Mouse (Mus musculus) forelimb bud, embryonic 11.5 days (tissue): ENCODE measurements at regions not wholly inside any gene's neighbourhood (a gene's known extent, or its start where the extent isn't known, plus 50 kb on each side); places are given as distances from the start of the nearest gene placed in this dataset.
"Not testable (repeated sequence)": the region's sequence is repeated elsewhere in the genome, so short reads cannot be mapped to it uniquely, and the experiment has no call there.

Experiments used
- DNase-seq: peaks from one replicate; pipeline ENCODE4 v3.0.0-alpha.2; 2012; ENCODE audit warnings: low read depth, low spot score

DNA sequence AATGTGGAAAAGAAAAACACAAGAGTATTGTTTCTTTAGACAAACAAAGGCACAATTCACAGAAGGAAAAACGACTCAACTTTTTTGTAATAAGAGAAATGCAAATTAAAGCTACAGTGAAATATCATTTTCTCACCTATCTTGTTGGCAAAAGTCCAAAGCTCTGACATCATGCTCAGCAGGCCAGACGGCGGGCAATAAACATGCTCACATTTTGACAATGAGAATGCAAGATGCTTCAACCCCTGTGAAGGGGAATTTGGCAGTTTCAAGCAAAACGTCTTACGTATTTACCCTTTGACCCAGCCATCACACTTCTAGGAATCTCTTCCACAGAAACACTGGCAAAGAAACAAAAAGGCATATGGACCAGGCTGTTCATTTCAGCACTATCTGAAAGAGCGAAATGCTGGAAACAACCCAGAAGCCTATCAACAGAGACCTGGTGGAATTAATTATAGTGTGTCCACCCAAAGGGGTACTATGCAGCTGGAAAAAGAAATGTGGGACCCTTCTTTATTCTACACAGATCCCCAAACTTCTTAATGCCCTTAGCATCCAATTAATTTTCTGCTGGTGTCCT is 203.4 kb upstream of the 2610301B20Rik start:
- no peak for DNase-seq

DNA sequence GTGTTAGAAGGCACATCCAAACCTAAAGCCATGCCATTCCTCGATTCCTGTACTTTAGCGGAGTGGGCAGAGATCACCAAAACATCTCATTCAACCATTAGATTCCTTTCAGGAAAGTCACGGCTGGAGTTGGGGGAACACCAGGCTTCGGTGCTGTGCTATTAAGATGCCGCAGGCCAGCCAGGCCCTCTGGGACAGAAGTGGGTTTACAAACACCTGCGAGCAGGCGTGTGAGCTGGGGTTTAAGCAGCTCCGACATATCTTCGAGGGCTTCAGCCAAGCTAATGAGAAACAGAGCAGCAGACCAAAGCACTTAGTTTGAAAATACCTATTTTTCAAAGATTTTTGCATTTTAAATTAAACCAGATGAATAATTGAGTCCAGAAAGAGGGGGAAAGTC is 183.2 kb upstream of the 2610301B20Rik start:
- peak; percentile 64 for DNase-seq

DNA sequence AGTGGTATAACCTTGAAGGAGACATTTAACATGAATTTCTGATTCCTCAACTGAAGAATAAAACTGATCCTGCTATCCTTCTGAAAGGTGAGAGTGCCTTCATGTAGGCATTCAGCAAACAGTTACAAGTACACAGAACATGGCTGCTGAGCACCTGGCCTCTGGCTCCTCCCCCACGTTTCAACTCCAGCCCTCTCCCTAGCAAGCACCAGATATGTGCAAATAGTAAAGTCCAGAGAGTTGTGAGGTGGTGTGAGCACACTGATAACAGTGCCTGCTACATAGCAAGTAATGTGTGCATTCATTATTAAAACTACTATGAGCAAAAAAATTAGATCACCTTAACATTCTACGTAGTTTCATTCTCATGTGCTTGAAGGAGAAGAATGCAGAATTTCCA is 181.4 kb upstream of the 2610301B20Rik start:
- no peak for DNase-seq

DNA sequence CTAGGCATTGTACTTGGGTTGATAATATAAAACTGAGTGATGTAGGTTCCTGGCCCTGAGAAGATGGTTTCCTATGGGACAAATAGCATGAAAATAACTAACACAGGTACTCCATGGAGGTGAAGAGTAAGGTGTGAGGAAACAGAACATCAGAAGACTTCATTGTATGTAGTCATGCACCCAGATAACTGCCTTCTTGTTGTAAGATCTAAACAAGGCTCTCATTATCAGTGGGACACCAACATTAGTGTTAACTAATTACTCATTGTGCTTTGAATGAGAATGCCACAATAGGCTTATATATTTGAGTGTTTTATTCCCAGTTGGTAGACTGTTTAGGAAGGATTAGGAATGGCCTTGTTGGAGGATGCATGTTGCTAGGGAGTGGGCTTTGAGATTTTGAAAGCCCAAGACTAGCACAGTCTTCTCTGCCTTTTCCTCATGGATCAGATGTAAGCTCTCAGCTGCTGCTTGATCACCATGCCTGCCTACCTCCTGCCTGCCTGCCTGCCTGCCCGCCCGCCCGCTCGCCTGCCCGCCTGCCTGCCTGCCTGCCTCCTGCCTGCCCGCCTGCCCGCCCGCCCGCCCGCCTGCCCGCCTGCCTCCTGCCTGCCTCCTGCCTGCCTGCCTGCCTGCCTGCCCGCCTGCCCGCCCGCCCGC is 180.7 kb upstream of the 2610301B20Rik start:
- DNase-seq = no peak

DNA sequence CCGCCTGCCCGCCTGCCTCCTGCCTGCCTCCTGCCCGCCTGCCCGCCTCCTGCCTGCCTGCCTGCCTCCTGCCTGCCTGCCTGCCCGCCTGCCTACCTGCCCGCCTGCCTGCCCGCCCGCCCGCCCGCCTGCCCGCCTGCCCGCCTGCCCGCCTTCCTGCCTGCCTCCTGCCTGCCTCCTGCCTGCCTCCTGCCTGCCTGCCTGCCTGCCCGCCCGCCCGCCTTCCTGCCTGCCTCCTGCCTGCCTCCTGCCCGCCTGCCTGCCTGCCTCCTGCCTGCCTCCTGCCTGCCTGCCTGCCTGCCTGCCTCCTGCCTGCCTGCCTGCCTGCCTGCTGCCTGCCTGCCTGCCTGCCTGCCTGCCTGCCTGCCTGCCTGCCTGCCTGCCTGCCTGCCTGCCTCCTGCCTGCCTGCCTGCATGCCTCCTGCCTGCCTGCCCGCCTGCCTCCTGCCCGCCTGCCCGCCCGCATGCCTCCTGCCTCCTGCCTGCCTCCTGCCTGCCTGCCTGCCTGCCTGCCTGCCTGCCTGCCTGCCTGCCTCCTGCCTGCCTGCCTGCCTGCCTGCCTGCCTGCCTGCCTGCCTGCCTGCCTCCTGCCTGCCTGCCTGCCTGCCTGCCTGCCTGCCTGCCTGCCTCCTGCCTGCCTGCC is 180.1 kb upstream of the 2610301B20Rik start:
- not testable (repeated sequence) for DNase-seq

DNA sequence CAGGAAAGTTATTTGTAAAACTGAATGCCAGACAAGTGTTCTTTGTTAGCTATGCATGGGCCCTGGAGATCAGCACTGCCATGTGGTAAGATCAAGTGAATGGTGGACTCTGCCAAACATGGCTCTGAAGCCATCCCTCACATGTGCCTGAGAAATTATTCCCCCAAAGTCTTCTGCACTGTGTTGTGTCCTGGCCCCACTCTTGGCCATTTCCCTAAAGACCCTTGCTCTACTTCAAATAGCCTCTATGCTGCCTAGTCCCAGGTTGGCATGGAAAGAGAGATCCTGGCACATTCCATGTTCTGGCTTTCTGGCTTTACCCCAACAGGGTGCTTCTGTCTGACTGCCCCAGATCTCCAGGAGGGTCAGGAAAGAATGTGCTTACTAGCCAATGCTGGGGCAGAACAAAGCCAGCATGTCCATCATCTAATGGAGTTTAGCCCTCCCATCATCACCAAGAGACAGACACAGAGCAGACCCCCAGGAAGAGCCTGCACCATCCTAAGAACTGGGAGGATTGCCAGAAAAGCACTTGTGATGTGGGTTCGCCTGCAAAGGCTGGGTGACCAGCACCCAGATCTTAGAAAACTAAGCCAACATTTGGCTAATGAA is 177.0 kb upstream of the 2610301B20Rik start:
- no peak for DNase-seq

DNA sequence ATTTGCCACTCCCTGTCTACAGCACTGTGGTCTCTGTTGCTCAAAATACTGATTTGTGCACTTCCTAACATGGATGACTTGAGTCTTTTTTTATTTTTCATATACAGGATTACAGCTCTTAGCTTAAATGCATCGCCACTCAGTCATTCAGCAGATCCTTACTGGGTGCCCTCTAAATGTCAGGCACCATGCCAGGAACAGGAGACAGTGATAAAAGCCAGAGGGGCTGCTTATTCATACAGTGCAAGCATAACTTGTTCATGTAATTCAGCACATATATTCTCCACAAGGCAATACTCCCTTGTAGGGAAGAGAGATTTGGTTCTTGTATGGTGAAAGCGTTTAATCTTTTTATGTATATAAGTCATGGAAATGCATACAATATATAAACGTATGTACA is 175.7 kb upstream of the 2610301B20Rik start:
- no peak for DNase-seq

DNA sequence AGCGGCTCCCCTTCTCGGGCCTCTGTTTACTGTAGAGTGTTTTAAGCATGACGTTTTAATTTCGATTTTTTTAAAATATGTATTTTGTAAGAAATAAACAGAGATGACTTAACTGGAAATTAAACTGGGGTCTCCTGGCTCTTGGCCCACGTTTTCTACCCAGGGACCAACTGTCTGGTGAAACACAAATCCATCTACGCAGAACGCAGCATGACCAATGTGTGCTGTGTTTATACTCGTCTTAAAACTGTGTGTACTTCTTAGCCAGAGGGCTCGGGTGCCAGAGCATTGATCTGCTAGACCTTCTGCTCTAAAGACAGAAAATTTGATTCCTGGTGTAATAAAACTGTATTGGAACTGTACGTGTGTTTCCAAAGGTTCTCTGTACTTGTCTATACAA is 172.8 kb upstream of the 2610301B20Rik start:
- DNase-seq = no peak

DNA sequence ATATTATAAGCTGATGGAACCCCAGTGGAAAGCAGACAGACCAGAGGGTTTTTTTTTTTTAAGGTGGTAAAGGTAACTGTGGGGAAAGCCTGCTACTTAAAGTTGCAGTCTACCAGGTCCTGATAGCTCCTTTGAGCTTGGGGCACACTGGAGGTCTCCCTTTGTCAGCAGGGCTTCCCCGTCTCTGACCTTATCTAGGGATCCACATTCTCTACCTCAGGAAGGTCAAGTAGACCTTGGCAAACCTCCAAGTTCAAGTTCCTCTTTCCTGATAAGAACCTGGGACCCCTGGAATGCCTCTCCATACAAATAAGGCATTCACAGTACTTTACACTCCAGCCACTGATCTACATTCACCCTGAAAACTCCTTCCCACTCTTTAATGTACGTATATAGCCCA is 171.1 kb upstream of the 2610301B20Rik start:
- no peak for DNase-seq

DNA sequence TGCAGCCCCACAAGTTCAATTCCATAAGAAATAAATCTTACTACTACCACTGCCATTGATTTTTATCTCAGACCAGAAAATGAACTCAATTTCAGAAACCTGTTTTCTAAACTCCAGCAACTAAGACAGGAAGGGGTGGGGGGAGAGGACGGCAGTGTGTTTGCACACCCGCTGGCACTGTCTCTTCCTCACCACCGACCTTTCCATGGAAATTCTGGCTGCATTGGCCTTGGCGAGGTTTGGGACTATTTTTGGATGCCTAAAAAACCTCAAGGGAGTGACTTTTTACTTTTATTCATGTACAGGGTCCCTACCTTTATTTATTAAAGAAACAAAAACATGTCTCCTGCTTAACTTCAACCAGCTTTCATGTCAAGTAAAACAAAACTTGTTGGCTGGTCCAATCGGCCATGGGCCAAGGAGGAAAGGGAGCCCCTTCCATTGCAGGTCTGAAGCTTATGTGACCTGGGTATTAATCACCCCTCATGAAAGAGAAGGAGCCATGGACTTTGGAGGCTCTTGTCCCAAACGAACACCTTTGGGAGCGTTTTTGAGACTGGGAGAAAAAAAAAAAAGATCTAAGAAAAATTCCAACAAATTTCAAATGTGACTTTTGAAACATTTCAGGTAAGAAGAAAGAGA is 167.2 kb upstream of the 2610301B20Rik start:
- DNase-seq = no peak

DNA sequence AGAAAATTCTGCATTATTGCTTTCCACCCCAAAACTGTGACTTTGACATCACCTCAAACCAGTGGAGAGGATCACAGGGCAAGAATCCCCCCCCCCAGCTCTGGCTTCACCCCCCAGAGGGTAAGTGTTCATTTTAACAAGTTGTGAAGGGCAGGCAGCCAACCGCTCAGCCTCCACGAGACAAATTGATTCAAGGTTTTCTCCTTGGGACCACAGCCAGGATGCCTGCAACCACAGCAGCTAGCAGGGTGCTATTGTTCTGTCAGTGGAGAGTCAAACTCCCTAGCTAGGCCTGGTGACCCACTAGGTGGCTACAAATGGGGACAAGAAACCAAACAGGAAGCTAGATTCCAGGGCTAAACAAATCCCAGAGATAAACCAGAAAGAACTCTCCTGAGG is 166.6 kb upstream of the 2610301B20Rik start:
- DNase-seq = no peak

DNA sequence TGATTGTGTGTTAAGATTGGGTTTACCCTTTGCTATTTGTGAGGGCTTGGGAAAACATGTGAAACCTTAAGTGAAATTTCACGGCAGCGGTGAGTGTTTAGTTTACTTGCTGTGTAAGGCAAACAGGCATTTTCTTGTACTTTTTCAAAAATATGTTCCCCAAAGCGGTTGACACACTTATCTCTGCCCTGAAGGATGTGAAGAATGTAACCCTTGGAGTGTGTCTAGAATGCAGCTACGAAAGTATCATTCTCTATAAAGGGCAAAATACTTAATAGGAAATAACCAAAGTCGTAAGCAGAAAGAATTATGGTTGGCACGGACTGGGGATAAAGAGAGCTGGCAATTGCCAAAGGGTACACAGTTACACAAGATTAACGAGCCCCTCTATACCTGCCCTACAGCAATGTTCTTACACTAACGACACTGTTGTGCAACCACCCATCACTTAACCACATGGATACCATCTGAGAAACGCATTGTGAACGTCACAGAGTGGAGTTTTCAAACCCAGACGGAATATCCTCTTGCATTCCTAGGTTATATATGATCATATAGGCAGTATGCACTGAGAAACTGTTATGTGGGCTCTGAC is 162.3 kb upstream of the 2610301B20Rik start:
- no peak for DNase-seq

DNA sequence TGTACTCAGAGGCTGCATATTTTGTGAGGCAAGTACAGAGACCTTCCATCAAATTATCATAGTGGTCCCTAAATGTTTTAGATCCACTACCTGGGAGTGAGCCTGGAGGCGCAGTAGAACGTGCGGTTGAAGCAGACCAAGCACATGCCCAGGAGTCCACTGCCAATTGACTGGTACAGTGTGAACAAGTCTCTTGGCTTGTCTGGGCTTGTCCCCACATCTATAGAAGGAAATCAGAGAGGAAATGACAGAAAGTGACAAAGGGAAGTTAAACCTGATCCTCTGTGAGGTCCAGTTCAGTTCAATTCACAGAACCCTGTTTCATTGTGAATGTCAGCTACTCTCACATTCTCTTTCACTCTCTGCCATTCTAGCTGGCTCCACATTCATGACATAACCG is 151.0 kb upstream of the 2610301B20Rik start:
- DNase-seq = no peak

DNA sequence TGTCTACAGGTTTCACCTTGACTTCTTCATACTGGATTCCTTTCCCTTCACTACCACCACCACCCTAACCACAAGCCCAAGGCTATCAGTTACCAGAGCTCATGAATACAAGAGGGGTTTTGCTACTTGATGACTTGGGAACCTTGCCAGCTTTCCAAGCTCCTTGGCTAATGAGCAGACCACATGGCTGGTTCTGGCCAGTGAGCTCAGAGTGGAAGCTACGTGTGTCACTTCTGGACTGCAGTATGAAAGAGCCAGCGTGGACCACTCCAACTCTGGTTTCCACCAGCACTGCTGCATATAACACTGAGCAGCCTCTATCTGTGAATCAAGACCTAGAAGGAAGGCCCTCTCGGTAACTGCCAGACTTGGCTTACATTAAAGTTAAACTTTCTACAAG is 146.4 kb upstream of the 2610301B20Rik start:
- DNase-seq = no peak

DNA sequence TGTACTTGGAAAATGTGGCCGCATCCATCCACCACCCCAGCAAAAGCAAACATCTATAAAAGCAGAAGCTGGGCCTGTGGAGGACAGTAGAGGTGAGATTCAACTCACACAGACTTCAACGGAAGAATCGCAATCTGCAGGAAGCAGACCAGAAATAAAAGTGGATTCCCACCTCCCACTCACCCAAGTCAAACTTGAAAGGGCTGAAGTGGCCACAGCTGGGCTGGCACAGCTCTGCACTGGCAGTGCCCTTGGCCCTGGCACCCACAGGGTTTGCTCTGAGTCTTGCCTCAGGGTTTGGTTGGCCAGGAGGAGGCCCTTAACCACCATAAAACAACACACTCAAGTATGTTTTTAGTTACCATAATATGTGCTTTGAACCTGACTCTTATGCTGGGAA is 129.1 kb upstream of the 2610301B20Rik start:
- DNase-seq = no peak

DNA sequence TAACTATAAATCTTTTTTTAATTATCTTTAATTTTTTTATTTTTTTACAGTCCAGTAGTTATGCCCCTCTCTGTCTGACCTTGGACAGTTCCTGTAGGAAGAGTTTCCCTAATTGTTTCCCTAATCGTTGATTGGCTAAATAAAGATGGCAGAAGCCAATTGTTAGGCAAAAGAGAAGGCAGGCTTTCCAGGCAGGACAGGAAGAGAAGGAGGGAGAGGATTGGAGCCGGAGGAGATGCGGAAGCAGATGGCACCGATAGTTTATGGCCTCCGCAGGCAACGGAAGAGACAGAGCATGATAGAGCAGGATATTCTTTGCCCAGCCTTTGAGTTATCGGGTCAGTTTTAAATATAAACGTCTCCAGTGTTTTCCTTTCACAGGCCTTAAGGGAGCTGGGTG is 125.5 kb upstream of the 2610301B20Rik start:
- DNase-seq = no peak

DNA sequence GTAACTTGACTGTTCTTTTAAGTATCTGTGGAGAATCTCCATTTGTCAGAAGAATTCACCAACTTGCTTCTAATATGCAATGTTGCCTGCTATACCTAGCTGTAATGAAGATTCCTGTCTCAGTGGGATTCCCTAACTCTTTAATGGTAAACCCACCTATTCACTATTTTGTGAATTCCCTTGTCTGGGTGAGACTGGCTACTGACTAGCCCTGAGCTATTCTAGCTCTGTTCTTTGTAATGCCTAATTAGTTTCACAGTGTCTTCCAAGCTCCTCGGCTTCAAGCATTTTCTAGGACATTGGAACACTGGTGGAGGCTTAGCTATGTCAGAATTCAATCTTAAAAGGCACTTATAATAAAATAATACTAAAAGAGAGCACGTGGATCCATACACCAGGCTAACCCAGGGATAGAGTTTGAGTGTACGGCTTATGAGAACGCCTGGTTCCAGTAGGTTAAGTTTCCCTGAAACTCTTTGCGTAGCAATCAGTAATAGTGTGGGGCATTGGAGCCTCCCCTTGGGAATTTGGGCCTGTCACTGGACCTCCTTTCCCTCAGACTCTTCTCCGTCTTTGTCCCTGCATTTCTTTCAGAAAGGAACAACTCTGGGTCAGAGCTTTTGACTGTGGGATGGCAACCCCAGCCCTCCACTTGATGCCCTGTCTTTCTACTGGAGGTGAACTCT is 123.8 kb upstream of the 2610301B20Rik start:
- not testable (repeated sequence) for DNase-seq

DNA sequence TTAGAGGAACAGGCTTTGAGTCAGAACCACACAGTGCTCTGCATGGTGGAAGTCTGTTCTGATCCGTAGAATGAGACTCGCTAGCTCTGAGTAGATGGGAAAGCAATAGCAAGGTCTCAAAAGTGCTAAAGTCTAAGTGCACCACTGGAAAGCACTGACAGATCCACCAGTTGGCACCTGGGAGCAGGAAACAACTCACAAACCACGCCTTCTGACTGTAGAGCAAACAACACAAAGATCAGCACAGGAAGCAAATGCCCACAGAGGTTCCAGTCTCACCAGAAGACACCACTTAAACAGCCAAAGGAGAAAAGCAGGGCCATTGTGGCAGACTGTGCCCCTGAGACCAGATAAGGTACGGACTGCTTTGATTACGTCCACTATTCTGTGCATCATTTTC is 121.1 kb upstream of the 2610301B20Rik start:
- DNase-seq = no peak

DNA sequence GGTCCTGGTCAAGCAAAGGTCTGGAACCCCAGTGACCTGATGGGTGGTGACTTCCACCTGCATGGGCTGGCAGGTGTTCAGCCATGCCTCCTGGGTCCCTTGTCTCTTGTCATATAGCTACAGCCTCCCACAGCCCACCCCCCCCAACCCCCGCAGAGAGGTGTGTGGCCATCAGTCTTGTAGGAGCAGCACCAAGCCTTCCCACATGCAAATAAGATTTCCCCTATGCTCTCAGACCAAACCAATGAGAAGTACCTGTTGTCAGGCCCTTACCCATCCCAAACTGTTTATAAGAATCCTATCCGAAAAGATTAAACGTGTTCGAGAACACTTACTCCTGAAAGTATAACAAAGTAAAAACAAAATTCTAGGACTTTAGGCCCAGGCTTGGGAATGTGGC is 114.8 kb upstream of the 2610301B20Rik start:
- no peak for DNase-seq

DNA sequence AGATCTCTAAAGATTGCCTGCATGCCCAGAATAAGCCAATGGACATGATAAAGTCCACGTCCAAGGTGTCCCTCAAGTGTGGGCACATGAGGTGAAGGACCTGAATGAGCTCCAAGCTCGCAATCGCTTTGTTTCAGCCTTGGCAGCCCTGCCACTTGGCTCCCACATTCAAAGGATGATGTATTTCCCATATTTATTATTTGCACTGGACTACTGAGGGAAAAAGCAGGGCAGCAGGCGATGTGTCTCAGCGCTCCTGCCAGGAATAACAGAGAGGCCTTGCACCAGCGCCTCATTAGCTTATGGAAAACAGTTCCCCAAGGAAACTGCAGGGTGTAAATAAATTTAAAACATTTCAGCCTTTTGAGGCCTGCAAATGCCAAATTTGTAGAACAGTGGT is 106.6 kb upstream of the 2610301B20Rik start:
- DNase-seq = no peak

DNA sequence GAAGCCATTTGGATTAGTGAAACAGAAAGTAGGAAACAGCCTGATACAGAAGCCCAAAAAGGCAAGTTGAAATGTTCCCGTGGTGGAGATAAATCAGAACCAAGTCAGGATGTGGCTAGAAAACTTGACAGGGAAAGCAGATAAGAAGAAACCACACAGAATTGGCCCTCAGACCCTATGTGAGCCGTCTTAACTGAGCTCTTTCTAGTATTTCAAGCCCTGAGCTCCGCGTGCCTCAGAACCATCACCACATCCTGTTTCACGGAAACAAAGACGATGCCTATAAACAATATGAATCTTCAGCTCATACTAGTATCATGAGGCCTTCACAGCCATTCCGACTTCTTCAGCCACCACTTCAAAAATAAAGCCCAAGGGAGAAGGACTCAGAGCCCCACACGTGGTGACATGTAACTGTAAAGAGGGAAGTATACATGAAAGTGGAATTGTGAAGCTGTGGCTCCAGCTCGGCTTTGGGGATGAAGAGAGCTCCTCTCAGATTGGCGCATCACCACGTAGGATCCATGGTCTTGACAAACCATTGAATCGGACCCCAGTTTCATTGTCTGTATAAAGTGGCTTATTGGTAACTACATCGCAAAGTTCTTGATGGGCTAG is 104.2 kb upstream of the 2610301B20Rik start:
- no peak for DNase-seq
